Mouse (Mus musculus) c-Kit-negative CD71-positive TER-119-positive erythroid progenitor cells, embryonic 14.5 days (primary cell): ENCODE measurements around the gene Olfr1385.
"Not testable (repeated sequence)": the region's sequence is repeated elsewhere in the genome, so short reads cannot be mapped to it uniquely, and the experiment has no call there.

Experiments used
- DNase-seq: peaks from one replicate; pipeline ENCODE4 v3.0.0-alpha.2; 2013; ENCODE audit warnings: low read depth, low spot score

The Olfr1385 gene

DNA sequence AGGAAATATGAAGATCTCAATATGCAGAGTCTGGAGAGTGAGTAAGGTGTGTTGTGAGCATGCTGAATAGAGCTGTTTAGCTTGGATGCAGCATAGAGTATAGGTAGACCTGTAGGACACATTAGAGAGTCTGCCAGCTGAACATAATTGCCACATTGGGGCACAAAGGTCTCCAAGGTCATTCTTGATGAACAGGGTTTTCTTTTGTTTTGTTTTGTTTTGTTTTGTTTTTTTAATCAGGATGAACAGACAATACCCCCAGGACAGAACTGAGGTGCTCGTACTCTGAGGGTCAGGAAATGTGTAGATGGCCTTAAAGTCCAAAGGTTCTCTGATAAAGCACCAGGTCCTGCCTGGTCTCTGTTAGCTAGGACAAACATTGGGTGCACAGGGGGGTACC is at the start of gene Olfr1385:
Gene Olfr1385 (plus strand): TSS at position 301 of the 400 bp plus-strand sequence.
- not testable (repeated sequence) for DNase-seq

DNA sequence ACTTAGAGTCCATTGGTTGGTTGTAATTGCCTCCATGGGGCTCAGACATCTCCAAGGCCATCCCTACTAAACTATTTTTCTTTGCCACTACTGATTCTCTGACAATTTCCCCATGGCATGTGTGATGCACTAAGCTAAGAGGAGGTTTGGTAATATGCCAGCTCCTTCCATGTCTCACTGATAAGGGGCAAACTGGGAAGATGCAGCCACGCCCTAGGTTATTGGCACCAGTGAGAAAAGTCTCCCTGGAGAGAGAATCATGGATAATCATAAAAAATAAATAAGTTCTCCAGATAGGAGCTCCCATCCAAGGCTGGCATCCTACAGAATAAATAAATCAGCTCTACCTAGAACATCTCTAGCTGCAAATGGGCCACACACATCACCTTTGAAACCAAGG is 33.8 kb upstream of the Olfr1385 start, which contains the start of gene Olfr1387:
Gene Olfr1387 (plus strand): TSS at position 301 of the 400 bp plus-strand sequence.
- no peak for DNase-seq

DNA sequence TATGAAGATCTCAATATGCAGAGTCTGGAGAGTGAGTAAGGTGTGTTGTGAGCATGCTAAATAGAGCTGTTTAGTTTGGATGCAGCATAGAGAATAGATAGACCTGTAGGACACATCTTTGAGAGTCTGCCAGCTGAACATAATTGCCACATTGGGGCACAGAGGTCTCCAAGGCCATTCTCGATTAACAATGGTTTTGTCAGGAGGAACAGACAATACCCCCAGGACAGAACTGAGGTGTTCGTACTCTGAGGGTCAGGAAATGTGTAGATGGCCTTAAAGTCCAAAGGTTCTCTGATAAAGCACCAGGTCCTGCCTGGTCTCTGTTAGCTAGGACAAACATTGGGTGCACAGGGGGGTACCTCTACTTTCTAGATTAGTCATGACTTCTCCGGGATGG is 24.1 kb upstream of the Olfr1385 start, which contains the start of gene Olfr1386:
Gene Olfr1386 (plus strand): TSS at position 301 of the 400 bp plus-strand sequence.
- not testable (repeated sequence) for DNase-seq

DNA sequence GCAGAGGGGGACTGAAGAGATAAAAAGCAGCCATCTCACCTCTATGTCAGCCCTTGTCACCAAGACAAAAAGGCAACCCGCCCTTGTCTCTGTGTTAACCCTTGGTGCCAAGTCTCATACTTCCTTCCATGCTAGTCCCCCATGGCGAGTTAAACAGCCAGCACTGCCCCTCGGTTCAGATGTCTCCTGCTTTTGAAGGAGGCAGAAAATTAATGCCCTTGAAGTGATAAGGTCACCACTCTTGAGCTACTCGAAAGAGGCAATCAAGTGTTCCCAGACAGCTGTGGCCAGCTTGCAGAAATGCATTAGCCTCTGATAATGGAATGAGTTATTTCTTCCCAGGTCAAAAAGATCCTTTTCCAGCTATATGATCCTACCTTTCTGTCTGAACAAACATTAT is 2.9 kb upstream of the Olfr1385 start:
- DNase-seq: no peak

DNA sequence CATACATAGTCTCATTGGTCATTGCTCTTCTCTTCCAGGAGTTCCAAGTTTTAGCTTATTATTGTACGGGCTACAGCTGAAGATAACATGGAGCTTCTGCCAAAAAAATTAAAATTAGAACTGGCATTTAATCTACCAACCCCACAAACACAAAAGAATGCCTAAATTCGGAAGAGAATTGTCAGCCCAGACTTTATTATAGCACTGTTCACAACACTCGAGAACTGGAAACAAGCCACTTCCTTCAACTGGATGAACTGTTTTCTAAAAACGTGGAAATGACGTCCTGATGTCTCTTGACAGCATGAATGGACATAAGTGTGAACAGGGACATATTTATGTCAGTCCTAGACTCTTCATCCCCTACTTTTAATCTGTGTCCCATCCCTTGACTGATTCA is 29.2 kb downstream of the Olfr1385 start:
- DNase-seq: no peak

DNA sequence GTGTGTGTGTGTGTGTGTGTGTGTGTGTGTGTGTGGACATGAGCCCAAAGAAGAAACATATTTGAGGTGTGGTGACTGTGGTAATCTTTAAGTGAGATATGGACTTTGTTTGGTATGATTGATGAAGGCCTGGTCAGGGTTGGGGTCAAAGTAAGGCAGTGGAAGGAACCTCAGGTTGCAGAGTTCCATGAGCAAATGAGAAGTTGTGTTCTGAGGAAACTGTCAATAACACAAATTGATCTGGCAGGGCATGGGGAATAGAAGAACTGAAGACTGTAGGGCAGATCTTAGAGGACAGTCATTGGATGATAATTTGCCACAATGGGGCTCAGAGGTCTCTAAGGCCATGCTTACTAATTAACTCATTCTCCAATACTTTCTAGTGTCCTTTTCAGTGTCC is 30.5 kb downstream of the Olfr1385 start, which contains the start of gene Olfr1383:
Gene Olfr1383 (plus strand): TSS at position 301 of the 400 bp plus-strand sequence.
- no peak for DNase-seq

DNA sequence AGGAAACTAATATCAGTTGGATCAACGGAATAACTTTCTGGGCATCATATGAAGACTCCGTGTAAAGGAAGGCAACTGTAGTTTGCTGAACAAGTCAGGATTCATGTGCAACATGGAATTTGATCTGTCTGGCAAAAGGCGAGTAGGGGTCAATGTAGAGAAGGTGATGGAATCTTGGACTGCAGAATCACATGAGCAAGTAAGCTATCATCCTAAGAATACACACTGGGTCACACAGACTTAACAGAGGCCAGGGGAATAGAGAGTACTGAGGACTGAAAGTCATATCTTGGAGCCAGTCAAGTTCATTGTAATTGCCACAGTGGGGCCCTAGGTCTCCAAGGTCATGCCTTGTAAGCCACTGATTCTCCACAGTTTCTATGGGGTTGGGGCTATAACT is 39.1 kb downstream of the Olfr1385 start, which contains the start of gene Olfr1382:
Gene Olfr1382 (plus strand): TSS at position 301 of the 400 bp plus-strand sequence.
- no peak for DNase-seq

DNA sequence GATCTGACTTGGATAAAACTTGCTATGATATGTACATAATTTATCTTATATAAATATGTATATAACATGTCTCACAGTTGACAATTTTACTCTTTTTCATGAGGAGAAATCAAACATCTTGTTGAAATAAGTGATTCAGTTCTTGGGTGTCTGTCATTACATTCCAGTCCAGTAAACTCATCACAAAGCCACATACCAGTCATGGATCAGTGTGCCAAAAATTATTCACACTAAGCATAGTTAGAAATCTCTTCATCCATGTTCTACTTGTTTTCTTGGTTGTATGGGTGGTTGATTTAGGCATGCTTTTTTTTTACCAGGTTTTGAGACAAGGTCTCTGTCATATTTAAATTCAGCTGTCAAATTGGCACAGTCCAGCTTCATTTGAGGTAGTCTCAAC is 43.9 kb downstream of the Olfr1385 start:
- no peak for DNase-seq

DNA sequence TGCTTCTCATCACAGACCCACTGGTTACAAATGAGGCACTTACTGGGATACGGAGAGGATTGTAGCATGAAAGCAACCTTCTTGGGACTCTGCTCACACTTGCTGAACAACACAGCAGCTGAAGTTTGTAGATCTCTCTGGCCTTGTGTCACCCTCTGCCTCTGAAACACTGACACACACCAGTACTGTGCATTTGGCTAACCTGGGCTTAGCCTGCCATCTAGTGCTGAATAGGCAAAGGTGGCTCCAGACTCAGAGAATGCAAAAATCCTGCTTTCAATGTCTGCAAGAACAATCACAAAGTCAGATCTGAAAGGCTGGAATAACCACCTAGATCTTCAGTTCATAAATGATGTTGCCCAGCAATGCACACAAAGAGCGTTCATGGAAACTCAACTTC is 47.8 kb downstream of the Olfr1385 start:
- DNase-seq: not testable (repeated sequence)

DNA sequence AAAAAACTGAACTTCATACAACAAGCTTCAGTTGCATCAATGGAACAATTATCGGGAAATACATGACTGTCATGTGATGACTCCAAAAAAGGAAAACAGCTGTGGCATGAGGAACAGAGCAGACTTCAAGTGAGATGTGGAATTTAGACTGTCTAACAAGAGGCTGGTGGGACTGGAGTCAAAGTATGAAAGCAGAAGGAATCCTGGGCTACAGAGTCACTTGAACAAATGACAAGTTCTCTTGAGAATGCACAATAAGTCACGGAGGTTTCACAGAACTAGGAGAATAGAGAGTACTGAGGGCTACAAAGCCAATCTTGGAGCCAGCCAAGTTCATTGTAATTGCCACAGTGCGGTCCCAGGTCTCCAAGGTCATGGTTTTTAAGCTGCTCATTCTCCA is 54.3 kb downstream of the Olfr1385 start, which contains the start of gene Olfr1381:
Gene Olfr1381 (plus strand): TSS at position 301 of the 400 bp plus-strand sequence.
- DNase-seq: not testable (repeated sequence)
